Mouse (Mus musculus): ENCODE measurements around the gene Dqx1. TPM values are rescaled to one million over a fixed set of nuclear protein-coding genes. Genes with fewer than 3 reads are reported as not detected.

Gene Dqx1
- total RNA-seq (2014; rRNA removed), result 0.09 and 0.11 TPM in 2 replicates
- polyA plus RNA-seq (2015; fragmentation: Nextera tagmentation; extraction: Ambion mirVana), result 0.30 and 0.32 TPM in 2 replicates

DNA sequence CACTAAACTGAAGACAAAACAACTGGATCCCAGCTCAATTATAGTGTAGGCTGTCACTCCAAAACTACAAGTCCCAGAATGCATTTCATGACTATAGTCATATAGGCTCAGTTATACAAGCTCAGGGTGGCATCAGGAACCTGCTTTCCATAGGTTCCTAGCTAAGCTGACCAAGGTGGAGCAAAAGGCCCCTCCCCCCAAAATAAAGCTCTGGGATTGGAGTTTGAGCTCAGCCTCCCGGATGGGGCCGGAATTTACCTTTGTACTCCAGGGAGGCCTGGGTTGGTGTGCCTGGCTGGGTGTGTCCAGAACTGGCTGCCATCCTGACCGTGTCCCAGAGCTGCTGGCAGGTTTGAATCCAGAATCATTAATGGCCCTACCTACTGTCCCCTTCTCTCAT lies at the start of gene Dqx1:
Dqx1 (plus strand) TSS at position 55 of the 400 bp plus-strand sequence.
- DNase-seq (ENCODE audit: low spot score) (peak; percentile 51), ATAC-seq (ENCODE audit: low FRiP score) (no peak)
- H3K27ac ChIP-seq (ENCODE audit: low read depth, low read length), result no peak within 1 kb of the TSS
- no peaks in the 10 kb centered on the region for H3K9me3 ChIP-seq (ENCODE audit: low read length)
- 56% methylated on average over 3 of the region's 3 CpGs for WGBS
- H3K36me3 ChIP-seq (ENCODE audit: insufficient read depth, low read length), result peaks cover 8% of the 10 kb centered on the region
- peaks cover 9% of the 10 kb centered on the region; the same call in 1 of the 2 replicates for H3K27me3 ChIP-seq (ENCODE audit: insufficient read depth, low read length)
- no peak within 1 kb of the TSS for H3K4me3 ChIP-seq (ENCODE audit: low read depth, low read length)
- H3K9ac ChIP-seq (replicated peaks; ENCODE audit: low read length, poor library complexity, severe bottlenecking), result no peak within 1 kb of the TSS
- H3K4me2 ChIP-seq (ENCODE audit: low read depth, low read length, poor library complexity, severe bottlenecking), result no peak within 1 kb of the TSS
- no peak for TF ChIP-seq CTCF (IDR thresholded peaks at IDR 0.05)
- H3K4me1 ChIP-seq (ENCODE audit: insufficient read depth, low read length), result peaks cover 10% of the 10 kb centered on the region

DNA sequence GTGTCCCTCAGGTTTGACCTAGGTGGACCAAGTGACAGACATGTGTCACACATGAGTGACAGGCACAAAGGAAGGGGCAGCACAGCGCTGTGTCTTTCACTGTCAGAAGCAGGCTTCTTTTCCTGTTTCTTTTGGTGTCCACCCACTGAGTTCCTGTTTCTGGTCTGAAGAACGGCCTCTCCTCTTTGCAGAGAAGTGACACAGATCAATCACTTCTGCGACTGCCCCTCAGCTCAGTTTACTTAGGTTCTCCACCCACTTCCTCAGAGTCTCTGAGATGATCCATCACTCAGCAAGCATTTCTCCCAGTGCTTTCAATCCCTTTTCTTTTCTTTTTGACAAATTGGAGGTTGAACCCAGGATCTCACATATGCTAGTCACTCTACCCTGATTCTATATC lies 49.0 kb upstream of the Dqx1 start:
- H3K4me3 ChIP-seq (ENCODE audit: low read depth, low read length), result no peak overlapping the region
- H3K36me3 ChIP-seq (ENCODE audit: insufficient read depth, low read length), result no peaks in the 10 kb centered on the region
- no peak overlapping the region for H3K9ac ChIP-seq (replicated peaks; ENCODE audit: low read length, poor library complexity, severe bottlenecking)
- DNase-seq (ENCODE audit: low spot score) (no peak), ATAC-seq (ENCODE audit: low FRiP score) (no peak)
- no peaks in the 10 kb centered on the region for H3K9me3 ChIP-seq (ENCODE audit: low read length)
- TF ChIP-seq CTCF (IDR thresholded peaks at IDR 0.05), result no peak
- H3K27me3 ChIP-seq (ENCODE audit: insufficient read depth, low read length), result no peaks in the 10 kb centered on the region
- H3K27ac ChIP-seq (ENCODE audit: low read depth, low read length), result no peak overlapping the region
- H3K4me2 ChIP-seq (ENCODE audit: low read depth, low read length, poor library complexity, severe bottlenecking), result no peak overlapping the region
- H3K4me1 ChIP-seq (ENCODE audit: insufficient read depth, low read length), result no peaks in the 10 kb centered on the region
- WGBS, result 62% methylated on average over 3 of the region's 3 CpGs

DNA sequence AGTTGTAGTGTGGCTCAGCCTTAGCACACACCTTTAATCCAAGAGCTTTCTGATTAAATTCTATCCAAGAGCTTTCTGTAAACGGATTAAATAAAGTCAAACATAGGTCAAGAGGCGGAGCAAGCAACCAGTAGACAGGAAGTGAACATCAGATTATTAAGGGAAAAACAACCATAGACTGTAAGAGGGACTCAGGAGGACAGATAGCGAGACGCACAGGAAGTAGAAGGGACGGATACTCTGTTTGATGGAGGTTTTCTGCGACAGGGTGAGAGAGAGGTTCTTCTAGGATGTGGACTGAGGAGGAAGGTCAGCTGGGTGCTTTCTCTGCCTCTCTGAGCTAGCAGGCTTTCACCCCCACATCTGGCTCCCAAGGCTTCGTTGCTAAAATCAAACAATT lies 47.6 kb upstream of the Dqx1 start:
- DNase-seq (ENCODE audit: low spot score), result no peak
- Histone ChIP-seq H3K27ac (ENCODE audit: low read depth, low read length) (no peak overlapping the region), H3K4me2 (ENCODE audit: low read depth, low read length, poor library complexity, severe bottlenecking) (no peak overlapping the region), H3K9me3 (ENCODE audit: low read length) (no peaks in the 10 kb centered on the region), H3K27me3 (ENCODE audit: insufficient read depth, low read length) (no peaks in the 10 kb centered on the region), H3K36me3 (ENCODE audit: insufficient read depth, low read length) (no peaks in the 10 kb centered on the region), H3K4me1 (ENCODE audit: insufficient read depth, low read length) (no peaks in the 10 kb centered on the region), H3K9ac (replicated peaks; ENCODE audit: low read length, poor library complexity, severe bottlenecking) (no peak overlapping the region), H3K4me3 (ENCODE audit: low read depth, low read length) (no peak overlapping the region)
- no peak for TF ChIP-seq CTCF (IDR thresholded peaks at IDR 0.05)
- WGBS, result 81% methylated on average over 7 of the region's 7 CpGs
- no peak for ATAC-seq (ENCODE audit: low FRiP score)

DNA sequence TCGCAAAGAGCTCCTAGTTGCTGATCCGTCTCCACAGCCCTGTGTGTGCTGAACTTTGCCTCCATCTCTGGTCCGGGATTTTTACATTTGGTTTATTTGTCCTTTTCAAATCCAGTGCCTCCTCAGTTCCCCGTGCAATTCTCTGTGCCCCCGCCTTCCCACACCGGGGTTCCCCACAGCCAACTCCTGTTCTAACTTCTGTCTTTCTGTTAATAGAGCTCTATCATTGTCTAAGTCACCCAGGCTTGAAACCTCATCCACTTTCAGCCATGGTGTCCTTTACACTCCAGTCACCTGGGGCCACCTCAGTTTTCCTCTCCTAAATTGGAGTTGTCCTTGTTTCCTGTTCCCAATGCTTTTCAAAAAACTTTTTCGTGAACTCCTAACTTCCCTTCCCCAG lies 46.4 kb upstream of the Dqx1 start:
- Histone ChIP-seq H3K9me3 (ENCODE audit: low read length) (no peaks in the 10 kb centered on the region), H3K27me3 (ENCODE audit: insufficient read depth, low read length) (no peaks in the 10 kb centered on the region), H3K27ac (ENCODE audit: low read depth, low read length) (no peak overlapping the region), H3K4me2 (ENCODE audit: low read depth, low read length, poor library complexity, severe bottlenecking) (no peak overlapping the region), H3K9ac (replicated peaks; ENCODE audit: low read length, poor library complexity, severe bottlenecking) (no peak overlapping the region), H3K36me3 (ENCODE audit: insufficient read depth, low read length) (no peaks in the 10 kb centered on the region), H3K4me1 (ENCODE audit: insufficient read depth, low read length) (no peaks in the 10 kb centered on the region), H3K4me3 (ENCODE audit: low read depth, low read length) (no peak overlapping the region)
- DNase-seq (ENCODE audit: low spot score), result no peak
- no peak for TF ChIP-seq CTCF (IDR thresholded peaks at IDR 0.05)
- no peak for ATAC-seq (ENCODE audit: low FRiP score)
- WGBS, result 87% methylated on average over 7 of the region's 7 CpGs

DNA sequence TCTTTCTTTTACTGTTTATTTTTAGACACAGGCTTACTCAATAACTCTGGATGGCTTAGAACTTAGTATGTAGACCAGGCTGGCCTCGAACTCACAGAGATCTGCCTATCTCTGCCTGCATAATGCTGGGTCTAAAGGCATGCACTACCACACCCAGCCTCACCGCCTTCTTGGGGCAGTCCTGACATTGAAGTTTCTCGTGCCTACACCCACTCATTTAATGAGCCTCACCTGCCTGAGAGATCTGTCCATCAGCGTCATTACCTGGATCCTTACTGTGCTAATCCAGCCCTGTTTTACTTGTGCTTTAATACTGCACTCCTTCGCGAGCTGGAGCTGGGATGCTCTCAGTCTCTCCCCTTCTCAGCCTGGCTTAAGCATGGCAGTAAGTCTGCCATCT lies 45.9 kb upstream of the Dqx1 start:
- Histone ChIP-seq H3K4me1 (ENCODE audit: insufficient read depth, low read length) (no peaks in the 10 kb centered on the region), H3K9me3 (ENCODE audit: low read length) (no peaks in the 10 kb centered on the region), H3K27ac (ENCODE audit: low read depth, low read length) (no peak overlapping the region), H3K4me2 (ENCODE audit: low read depth, low read length, poor library complexity, severe bottlenecking) (no peak overlapping the region), H3K9ac (replicated peaks; ENCODE audit: low read length, poor library complexity, severe bottlenecking) (no peak overlapping the region), H3K4me3 (ENCODE audit: low read depth, low read length) (no peak overlapping the region), H3K36me3 (ENCODE audit: insufficient read depth, low read length) (no peaks in the 10 kb centered on the region), H3K27me3 (ENCODE audit: insufficient read depth, low read length) (no peaks in the 10 kb centered on the region)
- no peak for ATAC-seq (ENCODE audit: low FRiP score)
- no peak for TF ChIP-seq CTCF (IDR thresholded peaks at IDR 0.05)
- WGBS, result 73% methylated on average over 6 of the region's 6 CpGs
- no peak for DNase-seq (ENCODE audit: low spot score)

DNA sequence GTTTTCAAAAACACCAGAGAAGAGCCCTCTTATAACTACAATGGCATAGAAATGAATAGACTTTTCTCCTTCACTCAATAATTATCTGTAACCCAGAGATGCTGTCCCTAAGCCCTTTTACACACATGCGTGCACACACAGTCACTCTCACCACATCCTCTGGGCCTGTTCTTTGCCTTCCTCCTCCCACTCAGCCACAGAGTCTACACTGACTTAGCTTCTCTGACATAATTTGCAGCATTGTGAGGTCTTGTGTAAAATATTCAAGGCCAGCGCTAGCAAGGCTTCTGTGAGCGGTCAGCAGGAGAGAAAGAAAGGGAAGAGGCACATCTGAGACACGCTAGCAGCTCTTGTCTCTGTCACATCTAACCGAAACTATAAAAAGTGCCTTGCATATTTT lies 44.2 kb upstream of the Dqx1 start:
- ATAC-seq (ENCODE audit: low FRiP score), result no peak
- Histone ChIP-seq H3K9ac (replicated peaks; ENCODE audit: low read length, poor library complexity, severe bottlenecking) (no peak overlapping the region), H3K27me3 (ENCODE audit: insufficient read depth, low read length) (no peaks in the 10 kb centered on the region), H3K9me3 (ENCODE audit: low read length) (no peaks in the 10 kb centered on the region), H3K4me2 (ENCODE audit: low read depth, low read length, poor library complexity, severe bottlenecking) (no peak overlapping the region), H3K4me3 (ENCODE audit: low read depth, low read length) (no peak overlapping the region), H3K27ac (ENCODE audit: low read depth, low read length) (no peak overlapping the region), H3K4me1 (ENCODE audit: insufficient read depth, low read length) (no peaks in the 10 kb centered on the region), H3K36me3 (ENCODE audit: insufficient read depth, low read length) (no peaks in the 10 kb centered on the region)
- WGBS, result 61% methylated on average over 5 of the region's 5 CpGs
- DNase-seq (ENCODE audit: low spot score), result no peak
- TF ChIP-seq CTCF (IDR thresholded peaks at IDR 0.05), result no peak
